Mouse (Mus musculus): ENCODE data around the gene Apba3.
A peak's percentile ranks its signal among the peaks of the same experiment; 100 is the strongest.

- TF ChIP-seq POLR2A (IDR thresholded peaks at IDR 0.05; ENCODE audit: control insufficient read depth, extremely low read depth, insufficient read depth, low read length, poor library complexity) (peak; percentile 48; the same call in 1 of the 2 replicates), CTCF (IDR thresholded peaks at IDR 0.05; ENCODE audit: borderline replicate concordance, control insufficient read depth, extremely low read depth, insufficient read depth, low read length, poor library complexity) (no peak)
Observed at GRCm38 (mm10) chr10:81285694-81286450, 19.1 kb downstream of the Apba3 start.

Measured in thymus, adult 2 months (tissue).